25 mouse cellular contexts compared by ENCODE assay signal in the genomic region with DNA sequence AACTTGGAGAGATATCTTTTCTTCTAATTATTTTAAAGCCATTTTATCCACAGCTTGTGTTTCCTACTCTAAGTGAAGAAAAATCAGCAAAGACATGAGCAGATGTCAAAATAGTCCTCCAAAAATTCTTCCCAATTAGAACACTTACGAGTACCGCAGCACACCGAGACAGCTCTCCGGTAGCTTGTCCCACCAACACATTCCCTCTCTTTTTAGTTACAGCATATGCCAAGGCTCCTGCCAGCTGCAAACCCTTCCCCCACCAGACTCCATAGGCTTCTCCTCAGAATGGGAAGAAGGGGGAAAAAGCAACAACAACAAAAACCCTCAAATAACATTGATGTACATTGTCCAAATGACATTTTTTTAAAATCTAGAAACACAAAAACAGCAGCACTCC.
DNase-seq lines count a peak whose midpoint lies in the region; ATAC-seq lines count a peak whose summit lies in the region.
"Had no signal": no experiment of that assay in that cellular context is flagged by ENCODE, and none has a peak within 500 bp of the region (broad histone marks: within the 10 kb centered on the region; RNA-seq: fewer than 3 reads in every experiment).

No protein-coding gene starts in this region.

- ATAC-seq in forebrain, embryonic 14.5 days, result no peak
- ATAC-seq: CD4-positive, CD25-positive, alpha-beta regulatory T cell, adult 4 months; intestine, embryonic 15.5 days; midbrain, embryonic 13.5 days had no signal

- DNase-seq in forebrain, embryonic 14.5 days (ENCODE audit: low spot score), result peak; percentile 44
- DNase-seq in forebrain, embryonic 10.5 days (ENCODE audit: extremely low spot score, low spot score), result no peak
- peak; percentile 42 for DNase-seq in layer of hippocampus, adult 9-11 months
- no peak for DNase-seq in layer of hippocampus, adult 18-20 months (ENCODE audit: low spot score in 2 of 2)
- peak; percentile 39 to 53 for DNase-seq in right cerebral cortex, adult 2 months (ENCODE audit: low spot score in 2 of 2)
- no peak for DNase-seq in gastrocnemius, adult 8-10 months (ENCODE audit: low spot score in 2 of 2)
- no peak for DNase-seq in urinary bladder, postnatal 4 days (ENCODE audit: low spot score in 2 of 2)
- DNase-seq: adrenal gland, postnatal 14 days; cerebellum, adult 9-11 months; gastrocnemius, adult 2 months; kidney, adult 9 months; kidney, postnatal 14 days; left cerebral cortex, postnatal 4 days; liver; lung, postnatal 36 days; thymus, postnatal 25 days had no signal

- 37% methylated on average over 4 of the region's 4 CpGs for WGBS in forebrain, embryonic 14.5 days
- WGBS in forebrain, embryonic 10.5 days, result 93% methylated on average over 4 of the region's 4 CpGs

- no peak overlapping the region for H3K4me2 ChIP-seq in forebrain, embryonic 14.5 days (ENCODE audit: low read length)
- H3K4me2 ChIP-seq: embryonic facial prominence, embryonic 15.5 days; hindbrain, embryonic 15.5 days; intestine, embryonic 15.5 days; liver, embryonic 15.5 days; lung, embryonic 15.5 days; midbrain, embryonic 13.5 days had no signal

- H3K4me1 ChIP-seq in forebrain, embryonic 14.5 days (ENCODE audit: control insufficient read depth, insufficient read depth, low read length), result peaks cover 14% of the 10 kb centered on the region
- peaks cover 18% of the 10 kb centered on the region for H3K4me1 ChIP-seq in forebrain, embryonic 10.5 days
- H3K4me1 ChIP-seq: intestine, embryonic 15.5 days; liver, embryonic 15.5 days had no signal

- H3K36me3 ChIP-seq in forebrain, embryonic 14.5 days (ENCODE audit: control insufficient read depth, insufficient read depth, low read length), result 0 out of 2 replicates have a peak, but pooled peaks cover 6% of the 10 kb centered on the region
- peaks cover 20% of the 10 kb centered on the region for H3K36me3 ChIP-seq in forebrain, embryonic 10.5 days (replicated peaks)
- H3K36me3 ChIP-seq: embryonic facial prominence, embryonic 15.5 days; heart, embryonic 10.5 days; hindbrain, embryonic 15.5 days; intestine, embryonic 15.5 days; lung, embryonic 15.5 days had no signal

- H3K27ac ChIP-seq in forebrain, embryonic 14.5 days (ENCODE audit: low read depth, low read length), result no peak overlapping the region
- no peak overlapping the region for H3K27ac ChIP-seq in forebrain, embryonic 10.5 days
- H3K27ac ChIP-seq: embryonic facial prominence, embryonic 15.5 days; gastrocnemius, adult 2 months; heart, embryonic 10.5 days; intestine, embryonic 15.5 days; liver, embryonic 15.5 days; midbrain, embryonic 13.5 days had no signal

- H3K27me3 ChIP-seq in forebrain, embryonic 14.5 days (replicated peaks; ENCODE audit: control insufficient read depth, insufficient read depth, low read length), result no peaks in the 10 kb centered on the region
- no peaks in the 10 kb centered on the region for H3K27me3 ChIP-seq in forebrain, embryonic 10.5 days (ENCODE audit: poor library complexity, severe bottlenecking)
- H3K27me3 ChIP-seq: embryonic facial prominence, embryonic 15.5 days; hindbrain, embryonic 15.5 days; intestine, embryonic 15.5 days; liver, embryonic 15.5 days; lung, embryonic 15.5 days; megakaryocyte, embryonic 14.5 days; midbrain, embryonic 13.5 days had no signal

- no peak overlapping the region for H3K9ac ChIP-seq in forebrain, embryonic 14.5 days (ENCODE audit: low read length)
- H3K9ac ChIP-seq: embryonic facial prominence, embryonic 15.5 days; hindbrain, embryonic 15.5 days; intestine, embryonic 15.5 days; liver, embryonic 15.5 days; lung, embryonic 15.5 days; midbrain, embryonic 13.5 days had no signal

- no peaks in the 10 kb centered on the region for H3K9me3 ChIP-seq in forebrain, embryonic 14.5 days (replicated peaks; ENCODE audit: control insufficient read depth, low read length)
- no peaks in the 10 kb centered on the region for H3K9me3 ChIP-seq in forebrain, embryonic 10.5 days
- H3K9me3 ChIP-seq: embryonic facial prominence, embryonic 15.5 days; heart, embryonic 10.5 days; hindbrain, embryonic 15.5 days; intestine, embryonic 15.5 days; liver, embryonic 15.5 days; lung, embryonic 15.5 days; megakaryocyte, embryonic 14.5 days; midbrain, embryonic 13.5 days had no signal

- no peak overlapping the region for H3K4me3 ChIP-seq in forebrain, embryonic 14.5 days (ENCODE audit: low read depth, low read length)
- H3K4me3 ChIP-seq in forebrain, embryonic 10.5 days, result no peak overlapping the region
- H3K4me3 ChIP-seq: embryonic facial prominence, embryonic 15.5 days; gastrocnemius, adult 2 months; heart, embryonic 10.5 days; hindbrain, embryonic 15.5 days; intestine, embryonic 15.5 days; liver, embryonic 15.5 days; lung, embryonic 15.5 days; megakaryocyte, embryonic 14.5 days; midbrain, embryonic 13.5 days had no signal

Comparison
In these comparisons a context has a peak if more than half of its experiments do, and no peak if none do; other contexts are left out.
1. DNase-seq: peak in forebrain, embryonic 14.5 days (single experiment), layer of hippocampus, adult 9-11 months (single experiment) and right cerebral cortex, adult 2 months (2 of 2); none in forebrain, embryonic 10.5 days (single experiment), layer of hippocampus, adult 18-20 months (0 of 2), gastrocnemius, adult 8-10 months (0 of 2) and urinary bladder, postnatal 4 days (0 of 2).